Mouse (Mus musculus) kidney, embryonic 15.5 days (tissue): Measurements from ENCODE around the gene Rxfp1. TPM values are rescaled to one million over a fixed set of nuclear protein-coding genes. Genes with fewer than 3 reads are reported as not detected.

Experiments
- ATAC-seq: fragments of 200-750 bp; cut with Nextera tagmentation; replicated peaks from 2 replicates; pipeline ENCODE4 v1.8.0; 2017; ENCODE audit warnings: moderate TSS enrichment; ENCODE audit not compliant: low FRiP score
- H3K27ac ChIP-seq: fragments of 300-500 bp; sonication (generic); 2 replicates; pipeline ENCODE4 v1.5.1; 2015; ENCODE audit warnings: mild to moderate bottlenecking, inconsistent platforms
- H3K27me3 ChIP-seq: fragments of 300-500 bp; sonication (generic); 2 replicates; pipeline ENCODE4 v1.6.1; 2015; ENCODE audit warnings: inconsistent platforms
- H3K36me3 ChIP-seq: fragments of 300-500 bp; sonication (generic); 2 replicates; pipeline ENCODE4 v1.6.1; 2015; ENCODE audit warnings: inconsistent platforms
- H3K4me1 ChIP-seq: fragments of 300-500 bp; sonication (generic); 2 replicates; pipeline ENCODE4 v1.6.1; 2015; ENCODE audit warnings: inconsistent platforms
- H3K4me2 ChIP-seq: fragments of 300-500 bp; sonication (generic); 2 replicates; pipeline ENCODE4 v1.6.1; 2015; ENCODE audit warnings: moderate library complexity, mild to moderate bottlenecking, inconsistent platforms
- H3K4me3 ChIP-seq: fragments of 300-500 bp; sonication (generic); replicated peaks from 2 replicates; pipeline ENCODE4 v1.5.1; 2015; ENCODE audit warnings: mild to moderate bottlenecking, inconsistent platforms
- H3K9ac ChIP-seq: fragments of 300-500 bp; sonication (generic); 2 replicates; pipeline ENCODE4 v1.6.1; 2015; ENCODE audit warnings: mild to moderate bottlenecking, inconsistent platforms
- H3K9me3 ChIP-seq: fragments of 300-500 bp; sonication (generic); replicated peaks from 2 replicates; pipeline ENCODE4 v1.6.1; 2016; ENCODE audit warnings: inconsistent platforms
- WGBS: fragments of 180-500 bp; shearing (Covaris S2); methylation state at CpG from one replicate; pipeline ENCODE4 v1.1.7; 2015; ENCODE audit warnings: mixed read lengths; 5-methylcytosine and 5-hydroxymethylcytosine counted together
- polyA plus RNA-seq: library from polyadenylated mRNA; unstranded; fragments of >200 nt; fragmentation: Nextera tagmentation; extraction: Ambion mirVana; gene quantifications from 2 replicates; pipeline ENCODE4 v1.2.1, GENCODE M21; 2015

Gene Rxfp1
- 0.16 TPM in 1 of 2 replicates, not detected in the other for polyA plus RNA-seq

DNA sequence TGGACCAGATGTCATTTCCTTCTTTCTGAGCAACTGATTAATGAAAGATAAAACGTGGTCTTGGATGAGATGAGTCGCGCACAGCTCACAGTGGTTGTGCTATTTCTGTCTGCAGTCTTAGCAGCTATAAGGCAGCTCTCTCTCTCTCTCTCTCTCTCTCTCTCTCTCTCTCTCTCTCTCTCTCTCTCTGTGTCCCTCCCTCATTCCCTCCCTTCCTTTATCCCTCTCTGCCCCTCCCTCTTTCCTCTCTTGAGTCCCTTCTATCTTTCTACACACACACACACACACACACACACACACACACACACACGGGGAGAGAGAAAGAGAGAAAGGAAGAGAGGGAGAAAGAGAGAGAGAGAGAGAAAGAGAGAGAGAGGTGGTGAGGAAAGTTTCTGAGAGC lies at the start of gene Rxfp1:
Gene Rxfp1, minus strand, starts transcription at position 101 of the 400 bp plus-strand sequence.
- H3K4me1 ChIP-seq: no peaks in the 10 kb centered on the region
- H3K9me3 ChIP-seq: no peaks in the 10 kb centered on the region
- no peak within 1 kb of the TSS for H3K4me3 ChIP-seq
- H3K36me3 ChIP-seq: no peaks in the 10 kb centered on the region
- H3K27me3 ChIP-seq: no peaks in the 10 kb centered on the region
- 73% methylated on average over 4 of the region's 4 CpGs for WGBS
- H3K9ac ChIP-seq: no peak within 1 kb of the TSS
- H3K27ac ChIP-seq: no peak within 1 kb of the TSS
- H3K4me2 ChIP-seq: no peak within 1 kb of the TSS
- ATAC-seq: no peak

DNA sequence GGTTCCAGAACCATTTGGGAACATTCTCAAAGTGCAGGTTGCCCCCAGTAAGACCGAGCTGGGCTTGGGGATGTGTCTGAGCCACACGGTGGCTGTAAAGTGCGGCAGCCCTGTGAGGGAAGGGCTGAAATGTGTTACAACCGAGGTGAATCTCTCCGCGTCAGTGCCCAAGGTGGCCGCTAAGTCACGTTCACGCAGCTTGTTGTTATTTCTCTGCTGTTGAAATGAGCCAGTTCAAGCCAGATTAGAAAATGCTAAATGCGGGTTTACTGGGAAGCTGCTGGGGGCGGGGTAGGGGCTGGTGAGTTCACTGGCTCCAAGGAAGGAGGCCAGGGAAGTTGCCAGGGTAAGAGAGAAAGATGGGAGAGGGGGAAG lies 46.7 kb upstream of the Rxfp1 start:
- no peak overlapping the region for H3K27ac ChIP-seq
- H3K4me1 ChIP-seq: peaks cover 12% of the 10 kb centered on the region
- 3% methylated on average over 11 of the region's 11 CpGs for WGBS
- no peaks in the 10 kb centered on the region for H3K27me3 ChIP-seq
- H3K4me2 ChIP-seq: peak overlapping the region; percentile 48
- H3K9ac ChIP-seq: no peak overlapping the region
- H3K9me3 ChIP-seq: no peaks in the 10 kb centered on the region
- ATAC-seq: peak; percentile 79; the same call in 1 of the 2 replicates
- H3K4me3 ChIP-seq: peak overlapping the region; percentile 23; the same call in 1 of the 2 replicates
- no peaks in the 10 kb centered on the region for H3K36me3 ChIP-seq

DNA sequence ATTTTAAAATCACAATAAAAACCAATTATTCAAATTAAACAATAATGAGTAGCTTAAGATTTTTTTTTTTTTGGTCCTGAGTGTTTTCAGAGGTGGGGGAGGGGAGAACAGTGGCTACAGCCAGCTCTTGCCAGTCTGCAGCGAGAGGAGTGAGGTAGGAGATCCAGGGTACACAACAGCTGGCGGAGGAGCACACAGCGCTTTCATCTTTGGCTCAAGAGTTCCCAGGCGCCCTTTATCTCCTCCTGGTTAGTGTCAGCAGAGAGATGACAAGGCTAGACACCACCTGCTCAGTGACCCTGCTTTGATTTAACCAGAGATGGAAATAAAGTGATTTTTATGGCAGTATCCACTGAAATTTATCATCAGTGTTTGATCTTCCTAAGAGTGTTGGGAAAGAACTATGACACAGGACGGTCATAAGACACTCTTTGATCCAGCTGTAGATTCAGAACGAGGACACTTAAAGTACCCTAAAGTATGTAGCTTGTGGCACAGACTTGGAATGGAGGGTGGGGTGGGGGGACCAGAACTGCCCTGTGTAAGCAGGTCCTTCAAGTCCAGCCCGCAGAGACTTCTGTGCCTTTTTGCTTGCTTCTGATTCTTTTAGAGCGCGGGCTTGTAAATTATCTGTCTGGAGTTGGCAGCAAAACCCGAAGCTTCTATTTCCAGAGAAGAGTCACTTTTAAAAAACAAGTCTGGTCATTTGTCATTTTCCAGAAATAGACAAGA lies 46.1 kb upstream of the Rxfp1 start:
- WGBS: 21% methylated on average over 10 of the region's 10 CpGs
- H3K4me3 ChIP-seq: peak overlapping the region; percentile 23; the same call in 1 of the 2 replicates

DNA sequence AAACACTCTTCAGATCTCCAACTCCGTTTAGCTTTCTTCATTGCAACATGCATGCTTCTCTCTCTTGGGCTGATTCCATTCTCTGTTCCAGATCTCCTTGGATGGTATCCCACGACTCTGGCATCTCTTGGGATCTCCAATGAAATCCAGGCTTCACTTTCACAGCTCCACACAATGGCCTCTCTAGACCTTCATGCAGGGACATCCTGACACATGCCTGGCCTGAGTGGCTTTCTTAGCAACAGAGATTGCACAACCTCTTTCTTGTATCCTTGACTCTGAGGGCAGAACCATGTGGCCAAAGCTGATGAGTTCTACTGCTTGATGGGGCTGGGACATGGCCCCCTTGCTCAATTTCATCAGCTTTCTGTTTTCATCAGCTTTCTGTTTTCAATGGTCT lies 35.0 kb upstream of the Rxfp1 start:
- no peaks in the 10 kb centered on the region for H3K27me3 ChIP-seq
- H3K27ac ChIP-seq: no peak overlapping the region
- ATAC-seq: no peak
- 85% methylated on average over 2 of the region's 2 CpGs for WGBS
- no peaks in the 10 kb centered on the region for H3K4me1 ChIP-seq
- no peak overlapping the region for H3K4me3 ChIP-seq
- H3K9ac ChIP-seq: no peak overlapping the region
- H3K4me2 ChIP-seq: no peak overlapping the region
- H3K9me3 ChIP-seq: no peaks in the 10 kb centered on the region
- no peaks in the 10 kb centered on the region for H3K36me3 ChIP-seq

More for the DNA sequence above, 46.1 kb upstream of the Rxfp1 start:
- H3K27me3 ChIP-seq: no peaks in the 10 kb centered on the region
- no peaks in the 10 kb centered on the region for H3K36me3 ChIP-seq
- no peaks in the 10 kb centered on the region for H3K9me3 ChIP-seq
- peaks cover 12% of the 10 kb centered on the region for H3K4me1 ChIP-seq
- H3K9ac ChIP-seq: peak overlapping the region; percentile 15; the same call in 1 of the 2 replicates
- peak; percentile 64; the same call in 1 of the 2 replicates for ATAC-seq
- peak overlapping the region; percentile 48 for H3K4me2 ChIP-seq
- 0 out of 2 replicates have a peak overlapping the region, but pooled peaks have one; percentile 27 for H3K27ac ChIP-seq

DNA sequence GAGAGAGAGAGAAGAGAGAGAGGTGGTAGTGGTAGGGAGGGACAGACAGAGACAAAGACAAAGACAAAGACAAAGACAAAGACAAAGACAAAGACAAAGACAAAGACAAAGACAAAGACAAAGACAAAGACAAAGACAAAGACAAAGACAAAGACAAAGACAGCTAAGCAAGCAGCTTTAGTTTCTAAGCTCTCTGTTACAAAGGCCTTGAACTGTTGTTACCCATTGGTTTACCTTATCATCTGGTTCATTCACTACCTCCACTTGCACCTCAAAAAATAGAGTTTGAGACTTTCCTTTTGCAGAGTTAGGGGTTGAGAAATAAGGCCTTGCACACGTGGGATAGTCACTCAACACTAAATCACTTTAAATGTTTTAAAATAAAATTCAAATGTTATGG lies 16.1 kb upstream of the Rxfp1 start:
- H3K36me3 ChIP-seq: no peaks in the 10 kb centered on the region
- H3K9me3 ChIP-seq: no peaks in the 10 kb centered on the region
- H3K4me1 ChIP-seq: no peaks in the 10 kb centered on the region
- no peak overlapping the region for H3K27ac ChIP-seq
- H3K27me3 ChIP-seq: no peaks in the 10 kb centered on the region
- no peak for ATAC-seq
- H3K4me3 ChIP-seq: no peak overlapping the region
- no peak overlapping the region for H3K4me2 ChIP-seq
- WGBS: 54% methylated on average over 1 of the region's 1 CpGs
- no peak overlapping the region for H3K9ac ChIP-seq

DNA sequence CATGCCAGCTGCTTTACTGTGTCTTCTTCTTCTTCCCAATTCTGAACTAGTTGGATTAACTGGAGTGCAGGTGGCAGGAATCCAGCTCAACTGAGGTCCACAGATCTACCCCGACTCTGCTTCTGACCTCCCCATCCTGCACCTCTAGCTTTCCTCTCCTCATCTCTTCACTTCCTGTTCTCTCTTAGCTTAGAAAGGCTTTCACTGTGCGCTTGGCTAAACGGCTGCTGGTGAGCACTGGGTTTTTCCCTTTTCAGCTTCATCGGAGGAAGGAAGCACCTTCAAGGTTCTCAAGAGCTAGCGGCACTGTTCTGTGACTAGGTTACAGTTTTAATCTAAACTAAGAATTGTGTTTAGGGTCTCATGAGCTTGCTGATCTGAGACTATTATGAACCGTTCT lies 8.9 kb upstream of the Rxfp1 start:
- H3K36me3 ChIP-seq: no peaks in the 10 kb centered on the region
- no peak overlapping the region for H3K4me2 ChIP-seq
- no peak overlapping the region for H3K27ac ChIP-seq
- no peaks in the 10 kb centered on the region for H3K27me3 ChIP-seq
- H3K4me1 ChIP-seq: no peaks in the 10 kb centered on the region
- no peak overlapping the region for H3K9ac ChIP-seq
- WGBS: 84% methylated on average over 6 of the region's 6 CpGs
- ATAC-seq: no peak
- H3K9me3 ChIP-seq: no peaks in the 10 kb centered on the region
- H3K4me3 ChIP-seq: no peak overlapping the region

DNA sequence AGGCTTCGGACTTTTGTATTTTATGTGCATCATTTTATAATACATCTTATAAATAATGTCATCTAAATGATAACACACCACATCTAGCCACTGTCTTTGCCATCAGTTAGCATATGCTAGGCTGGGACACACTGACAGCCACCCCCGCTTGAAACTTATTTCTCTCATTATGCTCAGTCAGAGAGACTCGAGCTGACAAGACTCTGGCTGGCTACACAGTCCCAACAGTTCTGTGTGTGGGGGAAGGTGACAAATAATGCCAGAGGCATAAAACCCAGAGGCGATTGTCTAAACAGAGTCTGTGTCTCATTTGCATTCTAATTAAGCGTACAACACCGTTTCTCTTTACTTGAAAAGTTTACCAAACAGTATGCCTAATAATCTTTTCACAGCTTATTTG lies 7.4 kb upstream of the Rxfp1 start:
- H3K27me3 ChIP-seq: no peaks in the 10 kb centered on the region
- H3K4me1 ChIP-seq: no peaks in the 10 kb centered on the region
- ATAC-seq: no peak
- H3K4me2 ChIP-seq: no peak overlapping the region
- no peaks in the 10 kb centered on the region for H3K36me3 ChIP-seq
- no peaks in the 10 kb centered on the region for H3K9me3 ChIP-seq
- 73% methylated on average over 6 of the region's 6 CpGs for WGBS
- H3K27ac ChIP-seq: no peak overlapping the region
- H3K4me3 ChIP-seq: no peak overlapping the region
- H3K9ac ChIP-seq: no peak overlapping the region

DNA sequence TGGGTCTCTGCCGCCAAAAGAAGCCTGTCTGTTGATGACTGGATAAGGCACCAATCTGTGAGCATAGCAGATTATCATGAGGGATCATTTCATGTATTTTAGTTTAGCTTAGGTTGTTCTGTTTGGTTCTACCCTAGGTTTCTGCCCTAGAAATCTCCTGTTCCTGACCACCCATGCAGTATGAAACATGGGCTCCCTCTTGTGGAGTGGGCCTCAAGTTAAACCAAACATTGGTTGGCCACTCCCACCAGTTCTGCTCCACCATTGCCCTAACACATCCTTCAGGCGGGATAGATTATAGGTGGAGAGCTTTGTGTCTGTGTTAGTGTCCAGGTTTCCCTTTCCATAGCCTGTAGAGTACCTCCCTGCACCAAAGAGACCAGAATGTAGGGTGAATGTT lies 6.7 kb upstream of the Rxfp1 start:
- no peak for ATAC-seq

DNA sequence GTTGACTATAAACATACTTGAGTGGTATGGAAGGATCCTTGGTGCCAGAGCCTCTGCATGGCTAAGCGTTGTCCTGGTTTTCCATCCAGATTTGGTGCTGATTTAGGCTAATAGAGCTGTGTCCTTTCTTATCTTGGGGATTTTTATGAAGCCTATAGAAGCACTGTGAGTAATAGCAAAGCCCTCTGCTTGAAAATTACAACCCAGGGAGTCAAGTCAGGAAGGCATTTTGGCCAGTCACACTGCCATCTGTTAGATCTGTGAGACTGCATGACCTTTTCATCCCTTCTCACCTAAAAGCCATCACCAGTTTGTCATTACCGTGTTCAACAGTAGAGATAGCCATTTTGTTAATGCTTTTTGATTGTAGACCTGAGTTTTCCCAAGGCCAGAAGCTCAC lies 2.7 kb upstream of the Rxfp1 start:
- Histone ChIP-seq H3K27ac (no peak overlapping the region), H3K9me3 (no peaks in the 10 kb centered on the region), H3K9ac (no peak overlapping the region), H3K36me3 (no peaks in the 10 kb centered on the region), H3K4me2 (no peak overlapping the region), H3K4me3 (no peak overlapping the region), H3K4me1 (no peaks in the 10 kb centered on the region), H3K27me3 (no peaks in the 10 kb centered on the region)
- ATAC-seq: no peak
- WGBS: 83% methylated on average over 2 of the region's 2 CpGs

More for the DNA sequence above, 6.7 kb upstream of the Rxfp1 start:
- Histone ChIP-seq H3K4me2 (no peak overlapping the region), H3K4me3 (no peak overlapping the region), H3K9me3 (no peaks in the 10 kb centered on the region), H3K9ac (no peak overlapping the region), H3K27ac (no peak overlapping the region), H3K4me1 (no peaks in the 10 kb centered on the region), H3K36me3 (no peaks in the 10 kb centered on the region), H3K27me3 (no peaks in the 10 kb centered on the region)
- 86% methylated on average over 2 of the region's 2 CpGs for WGBS

DNA sequence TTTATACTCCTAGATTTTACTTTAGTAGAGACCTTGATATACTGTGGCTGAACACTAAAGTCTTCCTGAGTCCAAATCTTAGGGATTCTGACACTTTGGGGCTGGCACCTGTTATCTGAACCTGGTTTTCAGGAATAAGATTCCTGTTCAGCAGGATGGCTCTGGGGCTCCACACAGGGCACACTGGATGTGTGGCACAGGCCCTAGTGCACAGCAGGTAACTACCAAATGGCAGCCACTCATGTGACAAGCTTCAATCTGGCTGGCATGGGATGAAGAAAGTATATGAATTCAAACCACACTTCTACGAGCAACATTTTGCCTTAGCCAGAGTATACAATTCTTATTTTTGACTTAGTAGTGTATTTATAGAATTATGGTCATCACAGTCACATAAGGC lies 771 bp upstream of the Rxfp1 start:
- Histone ChIP-seq H3K9ac (no peak overlapping the region), H3K27ac (no peak overlapping the region), H3K27me3 (no peaks in the 10 kb centered on the region), H3K4me3 (no peak overlapping the region), H3K4me2 (no peak overlapping the region), H3K4me1 (no peaks in the 10 kb centered on the region), H3K36me3 (no peaks in the 10 kb centered on the region), H3K9me3 (no peaks in the 10 kb centered on the region)
- ATAC-seq: no peak
- 93% methylated on average over 1 of the region's 1 CpGs for WGBS

DNA sequence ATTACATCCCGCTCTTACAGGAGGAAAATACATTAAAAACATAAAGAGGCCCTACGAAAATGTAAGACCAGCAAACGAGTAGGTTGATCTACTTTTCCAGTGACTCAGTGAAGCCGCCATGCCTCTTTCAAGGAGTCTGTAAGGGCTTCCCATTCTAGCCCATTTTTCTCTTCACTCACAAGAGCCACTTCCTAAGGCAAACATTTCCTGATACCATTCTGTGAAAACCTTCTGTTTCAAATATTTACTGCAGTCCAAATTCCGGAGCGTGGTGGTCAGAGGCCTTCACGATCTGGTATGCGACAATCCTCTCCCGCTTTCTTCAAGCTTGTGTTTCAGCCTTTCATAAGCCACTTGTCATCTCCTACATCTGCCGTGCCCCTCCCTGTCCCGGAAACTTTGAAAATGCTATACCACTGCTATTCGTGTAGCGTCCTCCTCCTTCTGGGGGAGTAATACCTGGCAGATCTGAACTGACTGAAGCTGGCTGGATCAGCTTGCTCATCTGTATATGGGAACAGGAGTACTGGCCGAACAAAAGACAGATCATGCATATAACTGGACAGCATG lies 11.1 kb downstream of the Rxfp1 start:
- Histone ChIP-seq H3K4me2 (no peak overlapping the region), H3K4me1 (no peaks in the 10 kb centered on the region), H3K4me3 (no peak overlapping the region), H3K27ac (no peak overlapping the region), H3K27me3 (no peaks in the 10 kb centered on the region), H3K9me3 (no peaks in the 10 kb centered on the region), H3K9ac (no peak overlapping the region), H3K36me3 (no peaks in the 10 kb centered on the region)
- WGBS: 79% methylated on average over 14 of the region's 14 CpGs
- no peak for ATAC-seq

DNA sequence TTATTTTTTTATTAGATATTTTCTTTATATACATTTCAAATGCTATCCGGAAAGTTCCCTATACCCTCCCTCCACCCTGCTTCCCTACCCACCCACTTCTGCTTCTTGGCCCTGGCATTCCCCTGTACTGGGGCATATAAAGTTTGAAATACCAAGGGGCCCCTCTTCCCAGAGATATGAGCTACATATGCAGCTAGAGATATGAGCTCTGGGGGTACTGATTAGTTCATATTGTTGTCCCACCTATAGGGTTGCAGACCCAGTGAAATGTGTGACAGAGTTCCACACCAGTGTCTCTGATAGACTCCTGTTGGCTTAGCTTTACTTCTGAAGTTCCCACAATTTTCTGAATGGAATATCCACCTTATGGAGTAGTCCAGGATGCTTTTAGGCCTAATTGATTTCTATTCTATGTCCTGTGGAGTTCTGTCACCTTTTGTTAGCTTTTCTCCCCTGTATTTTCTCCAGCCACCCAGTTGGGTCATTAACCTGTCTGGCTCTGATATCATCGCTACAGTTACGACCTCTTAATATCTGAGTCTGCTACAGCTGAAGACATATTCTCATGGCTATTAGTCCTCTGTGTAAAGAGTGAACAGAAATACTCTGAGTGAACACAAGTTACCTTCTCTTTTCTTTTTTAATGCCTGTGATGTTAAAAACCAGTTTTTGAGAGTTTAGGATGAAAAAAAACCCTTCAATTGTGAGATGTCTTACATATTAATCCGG lies 16.8 kb downstream of the Rxfp1 start:
- no peaks in the 10 kb centered on the region for H3K9me3 ChIP-seq
- no peak overlapping the region for H3K9ac ChIP-seq
- no peaks in the 10 kb centered on the region for H3K27me3 ChIP-seq
- H3K4me3 ChIP-seq: no peak overlapping the region
- no peak overlapping the region for H3K27ac ChIP-seq
- WGBS: 73% methylated on average over 4 of the region's 4 CpGs
- no peaks in the 10 kb centered on the region for H3K36me3 ChIP-seq
- H3K4me2 ChIP-seq: no peak overlapping the region
- H3K4me1 ChIP-seq: no peaks in the 10 kb centered on the region
- no peak for ATAC-seq
